Mouse (Mus musculus) forebrain, embryonic 13.5 days (tissue): ENCODE measurements at regions not wholly inside any gene's neighbourhood (a gene's known extent, or its start where the extent isn't known, plus 50 kb on each side); places are given as distances from the start of the nearest gene placed in this dataset.

Source experiments
- ATAC-seq: fragments of 200-750 bp; cut with Nextera tagmentation; 2 replicates; pipeline ENCODE4 v1.8.0; 2017
- H3K27ac ChIP-seq: fragments of 300-500 bp; sonication (generic); 2 replicates; pipeline ENCODE4 v1.5.1; 2015; ENCODE audit warnings: inconsistent platforms, mild to moderate bottlenecking, moderate library complexity
- H3K27me3 ChIP-seq: fragments of 300-500 bp; sonication (generic); 2 replicates; pipeline ENCODE4 v1.6.1; 2015; ENCODE audit warnings: mild to moderate bottlenecking, inconsistent platforms
- H3K36me3 ChIP-seq: fragments of 300-500 bp; sonication (generic); 2 replicates; pipeline ENCODE4 v1.6.1; 2015; ENCODE audit warnings: mild to moderate bottlenecking, inconsistent platforms; ENCODE audit not compliant: poor library complexity, severe bottlenecking
- H3K4me1 ChIP-seq: fragments of 300-500 bp; sonication (generic); 2 replicates; pipeline ENCODE4 v1.6.1; 2015; ENCODE audit warnings: inconsistent platforms
- H3K4me2 ChIP-seq: fragments of 300-500 bp; sonication (generic); 2 replicates; pipeline ENCODE4 v1.6.1; 2015; ENCODE audit warnings: inconsistent platforms, mild to moderate bottlenecking, moderate library complexity
- H3K4me3 ChIP-seq: fragments of 300-500 bp; sonication (generic); 2 replicates; pipeline ENCODE4 v1.5.1; 2015; ENCODE audit warnings: mild to moderate bottlenecking, inconsistent platforms
- H3K9ac ChIP-seq: fragments of 300-500 bp; sonication (generic); 2 replicates; pipeline ENCODE4 v1.6.1; 2015; ENCODE audit warnings: mild to moderate bottlenecking, inconsistent platforms
- H3K9me3 ChIP-seq: fragments of 300-500 bp; sonication (generic); replicated peaks from 2 replicates; pipeline ENCODE4 v1.6.1; 2016; ENCODE audit warnings: inconsistent platforms
- WGBS: fragments of 180-500 bp; shearing (Covaris S2); methylation state at CpG from one replicate; pipeline ENCODE4 v1.1.7; 2015; 5-methylcytosine and 5-hydroxymethylcytosine counted together

- no peaks in the 10 kb centered on the region for H3K27me3 ChIP-seq
- 54% methylated on average over 6 of the region's 6 CpGs for WGBS
Measured at GRCm38 (mm10) chr2:167740516-167741189, 51.0 kb upstream of the Tmem189 start.

More at GRCm38 (mm10) chr2:167740516-167741189, 51.0 kb upstream of the Tmem189 start:
- no peak overlapping the region for H3K4me3 ChIP-seq
- no peak overlapping the region for H3K27ac ChIP-seq
- no peak overlapping the region for H3K4me2 ChIP-seq
- no peaks in the 10 kb centered on the region for H3K36me3 ChIP-seq
- H3K9me3 ChIP-seq = no peaks in the 10 kb centered on the region
- H3K4me1 ChIP-seq = peaks cover 5% of the 10 kb centered on the region
- ATAC-seq = no peak
- no peak overlapping the region for H3K9ac ChIP-seq
